Mouse (Mus musculus): ENCODE results near the gene Ripk1. TPM values are rescaled to one million over a fixed set of nuclear protein-coding genes. Genes with fewer than 3 reads are reported as not detected.
"Not testable (repeated sequence)": the region's sequence is repeated elsewhere in the genome, so short reads cannot be mapped to it uniquely, and the experiment has no call there.

Ripk1 gene
- total and polyA plus RNA-seq, 2 experiments from 2014 or later = 4.8 to 6.1 TPM

DNA sequence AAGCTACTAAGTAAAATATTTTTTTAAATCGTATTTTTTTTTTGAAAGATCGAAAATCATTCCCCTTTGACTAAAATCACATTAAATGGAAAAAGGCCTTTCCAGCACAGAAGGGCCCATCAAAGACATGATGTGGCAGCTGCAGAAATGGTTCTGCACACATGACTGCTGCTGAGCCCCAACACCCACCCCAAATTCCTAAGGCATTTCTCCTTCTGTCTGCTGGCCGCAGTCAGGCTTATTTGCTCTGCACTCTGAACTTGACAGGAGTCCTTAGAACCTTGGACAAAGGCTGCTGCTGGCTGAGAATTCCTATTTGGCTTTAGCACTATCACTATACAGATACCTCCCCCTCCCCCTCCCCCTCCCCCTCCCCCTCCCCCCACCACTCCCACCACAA, 70.7 kb downstream of the Ripk1 start:
- Histone ChIP-seq H3K4me3 (ENCODE audit: low read depth, low read length) (no peak overlapping the region), H3K36me3 (replicated peaks; ENCODE audit: control insufficient read depth, insufficient read depth, low read length) (peaks cover 29% of the 10 kb centered on the region; the same call in 1 of the 2 replicates), H3K27me3 (ENCODE audit: control insufficient read depth, insufficient read depth, low read length) (no peaks in the 10 kb centered on the region), H3K4me1 (ENCODE audit: control insufficient read depth, insufficient read depth) (0 out of 2 replicates have a peak, but pooled peaks cover 9% of the 10 kb centered on the region), H3K27ac (ENCODE audit: low read depth) (no peak overlapping the region), H3K4me2 (ENCODE audit: low read depth, low read length) (no peak overlapping the region), H3K9ac (replicated peaks; ENCODE audit: low read depth, low read length) (no peak overlapping the region), H3K9me3 (replicated peaks; ENCODE audit: control insufficient read depth, low read length) (no peaks in the 10 kb centered on the region)
- WGBS = 76% methylated on average over 3 of the region's 3 CpGs
- TF ChIP-seq CTCF (IDR thresholded peaks at IDR 0.05; ENCODE audit: low read depth) (no peak), EP300 (IDR thresholded peaks at IDR 0.05; ENCODE audit: low read depth) (no peak)
- DNase-seq (ENCODE audit: low spot score) (no peak), ATAC-seq (ENCODE audit: insufficient read depth, low read depth) (no peak)

DNA sequence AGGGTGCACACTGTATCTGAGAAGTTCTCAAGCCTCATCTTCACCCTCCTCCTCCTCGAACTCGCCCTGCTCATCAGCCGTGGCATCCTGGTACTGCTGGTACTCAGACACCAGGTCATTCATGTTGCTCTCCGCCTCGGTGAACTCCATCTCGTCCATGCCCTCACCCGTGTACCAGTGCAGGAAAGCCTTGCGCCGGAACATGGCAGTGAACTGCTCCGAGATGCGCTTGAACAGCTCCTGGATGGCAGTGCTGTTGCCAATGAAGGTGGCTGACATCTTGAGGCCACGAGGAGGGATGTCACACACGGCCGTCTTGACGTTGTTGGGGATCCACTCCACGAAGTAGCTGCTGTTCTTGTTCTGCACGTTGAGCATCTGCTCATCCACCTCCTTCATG, 72.3 kb downstream of the Ripk1 start:
- DNase-seq (ENCODE audit: low spot score); H3K4me2 ChIP-seq (ENCODE audit: low read depth, low read length); H3K4me3 ChIP-seq (ENCODE audit: low read depth, low read length); H3K27ac ChIP-seq (ENCODE audit: low read depth); ATAC-seq (ENCODE audit: insufficient read depth, low read depth); H3K27me3 ChIP-seq (ENCODE audit: control insufficient read depth, insufficient read depth, low read length); H3K9ac ChIP-seq (replicated peaks; ENCODE audit: low read depth, low read length); H3K9me3 ChIP-seq (replicated peaks; ENCODE audit: control insufficient read depth, low read length): not testable (repeated sequence)
- WGBS = 92% methylated on average over 9 of the region's 17 CpGs
- H3K36me3 ChIP-seq (replicated peaks; ENCODE audit: control insufficient read depth, insufficient read depth, low read length) = peaks cover 20% of the 10 kb centered on the region; the same call in 1 of the 2 replicates
- H3K4me1 ChIP-seq (ENCODE audit: control insufficient read depth, insufficient read depth) = peaks cover 14% of the 10 kb centered on the region; the same call in 1 of the 2 replicates

DNA sequence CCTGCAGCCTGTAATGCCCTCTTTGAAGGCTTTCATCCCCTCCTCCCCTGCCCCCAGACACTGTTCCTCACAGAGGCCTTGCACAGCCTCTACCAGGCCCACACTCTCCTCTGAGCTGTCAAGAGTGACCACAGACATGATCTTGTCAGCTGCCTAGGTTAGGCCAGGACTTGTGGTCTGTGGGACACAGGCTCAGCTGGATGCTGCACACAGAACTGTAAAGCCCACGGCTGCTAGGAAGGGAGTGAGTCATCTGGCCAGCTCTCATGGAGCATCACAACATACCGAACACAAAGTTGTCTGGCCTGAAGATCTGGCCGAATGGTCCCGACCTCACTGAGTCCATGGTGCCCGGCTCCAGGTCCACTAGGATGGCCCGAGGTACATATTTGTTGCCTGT, 73.7 kb downstream of the Ripk1 start:
- not testable (repeated sequence) for H3K4me3 ChIP-seq (ENCODE audit: low read depth, low read length); DNase-seq (ENCODE audit: low spot score); H3K9me3 ChIP-seq (replicated peaks; ENCODE audit: control insufficient read depth, low read length); H3K27me3 ChIP-seq (ENCODE audit: control insufficient read depth, insufficient read depth, low read length); H3K4me2 ChIP-seq (ENCODE audit: low read depth, low read length); ATAC-seq (ENCODE audit: insufficient read depth, low read depth); H3K9ac ChIP-seq (replicated peaks; ENCODE audit: low read depth, low read length); H3K27ac ChIP-seq (ENCODE audit: low read depth)
- peaks cover 20% of the 10 kb centered on the region; the same call in 1 of the 2 replicates for H3K36me3 ChIP-seq (replicated peaks; ENCODE audit: control insufficient read depth, insufficient read depth, low read length)
- H3K4me1 ChIP-seq (ENCODE audit: control insufficient read depth, insufficient read depth) = peaks cover 14% of the 10 kb centered on the region; the same call in 1 of the 2 replicates
- 78% methylated on average over 6 of the region's 6 CpGs for WGBS

DNA sequence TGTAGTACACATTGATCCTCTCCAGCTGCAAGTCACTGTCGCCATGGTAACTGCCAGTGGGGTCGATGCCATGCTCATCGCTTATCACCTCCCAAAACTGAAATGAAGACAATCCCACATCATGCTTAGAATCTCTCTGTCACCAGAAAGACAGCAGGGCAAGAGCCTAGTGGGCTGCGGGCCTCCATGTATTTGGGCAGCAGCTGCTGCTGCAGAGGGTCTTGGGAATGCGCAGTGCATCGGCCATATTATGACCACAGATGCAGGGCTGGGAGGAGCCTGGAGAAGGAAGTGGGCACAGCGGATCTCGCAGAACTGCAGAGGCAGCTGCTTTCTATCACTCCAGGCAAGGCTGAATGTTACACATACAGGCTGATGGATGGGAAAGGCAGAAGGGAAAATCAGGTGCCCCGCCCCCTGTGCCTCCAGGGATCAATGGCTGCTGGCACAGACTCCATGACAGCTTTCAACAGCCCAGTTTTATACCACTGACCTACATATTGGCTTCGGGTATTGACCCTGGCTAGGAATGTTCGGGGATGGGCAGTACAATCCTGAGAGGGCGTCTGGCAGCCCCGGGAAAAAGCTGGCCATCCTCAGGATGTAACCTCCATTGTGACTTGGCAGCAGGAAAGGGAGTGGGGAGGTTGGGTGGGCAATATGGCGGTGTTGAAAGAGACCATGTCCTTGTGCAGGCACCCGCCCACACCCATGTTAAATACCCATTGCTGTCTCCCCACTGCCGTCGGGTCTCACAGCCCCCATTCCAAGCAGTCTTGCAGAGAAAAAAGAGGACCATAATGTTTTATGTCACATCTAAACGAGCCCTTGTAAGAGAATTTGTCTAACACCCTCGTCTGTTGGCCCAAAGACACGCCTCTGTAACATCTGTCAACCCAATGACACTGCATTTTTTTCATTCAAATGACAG, 74.7 kb downstream of the Ripk1 start:
- H3K36me3 ChIP-seq (replicated peaks; ENCODE audit: control insufficient read depth, insufficient read depth, low read length) = peaks cover 14% of the 10 kb centered on the region; the same call in 1 of the 2 replicates
- peaks cover 14% of the 10 kb centered on the region; the same call in 1 of the 2 replicates for H3K4me1 ChIP-seq (ENCODE audit: control insufficient read depth, insufficient read depth)
- no peaks in the 10 kb centered on the region for H3K27me3 ChIP-seq (ENCODE audit: control insufficient read depth, insufficient read depth, low read length)
- H3K9ac ChIP-seq (replicated peaks; ENCODE audit: low read depth, low read length) = peak overlapping the region; percentile 67
- H3K9me3 ChIP-seq (replicated peaks; ENCODE audit: control insufficient read depth, low read length) = no peaks in the 10 kb centered on the region
- peak overlapping the region; percentile 63 for H3K4me3 ChIP-seq (ENCODE audit: low read depth, low read length)
- ATAC-seq (ENCODE audit: insufficient read depth, low read depth) (no peak), DNase-seq (ENCODE audit: low spot score) (no peak)
- 47% methylated on average over 20 of the region's 20 CpGs for WGBS
- TF ChIP-seq EP300 (IDR thresholded peaks at IDR 0.05; ENCODE audit: low read depth) (no peak), CTCF (IDR thresholded peaks at IDR 0.05; ENCODE audit: low read depth) (no peak)
- peak overlapping the region; percentile 65 for H3K4me2 ChIP-seq (ENCODE audit: low read depth, low read length)
- 0 out of 2 replicates have a peak overlapping the region, but pooled peaks have one; percentile 16 for H3K27ac ChIP-seq (ENCODE audit: low read depth)

DNA sequence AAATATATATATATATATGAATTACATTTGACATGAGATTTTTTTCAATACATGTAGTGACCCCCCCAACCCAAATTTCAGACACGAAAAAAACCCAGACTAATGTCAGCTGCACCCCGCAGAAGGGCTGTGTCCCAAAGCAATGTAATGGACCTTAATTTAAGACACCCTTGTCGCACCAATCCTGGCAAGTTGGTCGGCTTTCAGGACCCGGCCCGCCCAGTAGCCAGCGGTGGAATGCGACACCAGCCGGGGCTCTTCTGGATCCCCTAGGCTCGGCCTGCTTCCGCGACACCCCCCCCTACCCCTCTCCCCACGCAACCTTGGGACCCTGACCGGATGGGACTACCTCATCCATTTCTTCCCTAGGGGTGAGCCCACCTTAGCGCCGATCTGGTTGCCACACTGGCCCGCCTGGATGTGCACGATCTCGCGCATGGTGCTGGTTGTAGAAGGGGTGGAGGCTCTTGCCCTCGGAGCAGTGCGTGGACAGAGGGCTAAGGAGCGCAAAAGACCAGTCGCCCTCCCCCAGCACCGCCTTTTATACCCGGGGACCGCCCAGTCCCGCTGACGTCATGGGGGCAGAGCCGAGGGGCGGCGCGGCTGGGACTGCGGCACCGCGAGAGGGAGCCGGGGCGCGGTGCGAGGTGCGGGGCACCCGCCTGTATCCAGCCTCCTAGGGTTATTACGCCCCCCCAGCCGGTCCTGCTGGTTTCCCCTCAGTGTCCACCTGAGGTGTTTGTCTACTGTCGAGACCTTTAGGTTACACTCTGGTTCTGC, 75.5 kb downstream of the Ripk1 start, which contains the start of gene Tubb2a:
Gene Tubb2a (minus strand): TSS at position 516 of the 780 bp plus-strand sequence.
- WGBS = 2% methylated on average over 41 of the region's 45 CpGs
- peak; percentile 92 for DNase-seq (ENCODE audit: low spot score)
- H3K36me3 ChIP-seq (replicated peaks; ENCODE audit: control insufficient read depth, insufficient read depth, low read length) = peaks cover 14% of the 10 kb centered on the region; the same call in 1 of the 2 replicates

More for the DNA sequence above, 75.5 kb downstream of the Ripk1 start, which contains the start of gene Tubb2a:
- H3K9ac ChIP-seq (replicated peaks; ENCODE audit: low read depth, low read length) = peak within 1 kb of the TSS; percentile 67
- H3K4me2 ChIP-seq (ENCODE audit: low read depth, low read length) = peak within 1 kb of the TSS; percentile 65
- peak within 1 kb of the TSS; percentile 63 for H3K4me3 ChIP-seq (ENCODE audit: low read depth, low read length)
- ATAC-seq (ENCODE audit: insufficient read depth, low read depth) = peak; percentile 93
- H3K4me1 ChIP-seq (ENCODE audit: control insufficient read depth, insufficient read depth) = peaks cover 14% of the 10 kb centered on the region; the same call in 1 of the 2 replicates
- H3K27me3 ChIP-seq (ENCODE audit: control insufficient read depth, insufficient read depth, low read length) = no peaks in the 10 kb centered on the region
- TF ChIP-seq EP300 (IDR thresholded peaks at IDR 0.05; ENCODE audit: low read depth) (no peak), CTCF (IDR thresholded peaks at IDR 0.05; ENCODE audit: low read depth) (peak; percentile 50)
- peak within 1 kb of the TSS; percentile 16; the same call in 1 of the 2 replicates for H3K27ac ChIP-seq (ENCODE audit: low read depth)
- H3K9me3 ChIP-seq (replicated peaks; ENCODE audit: control insufficient read depth, low read length) = no peaks in the 10 kb centered on the region
